Mouse (Mus musculus): ENCODE measurements around the gene Ankdd1a.

Ankdd1a gene

GRCm38 (mm10) chr9:65519807-65520504, at the start of gene Ankdd1a:
Gene Ankdd1a, minus strand, starts transcription at chr9:65520193.
- no peak for DNase-seq (ENCODE audit: low read depth)

DNA sequence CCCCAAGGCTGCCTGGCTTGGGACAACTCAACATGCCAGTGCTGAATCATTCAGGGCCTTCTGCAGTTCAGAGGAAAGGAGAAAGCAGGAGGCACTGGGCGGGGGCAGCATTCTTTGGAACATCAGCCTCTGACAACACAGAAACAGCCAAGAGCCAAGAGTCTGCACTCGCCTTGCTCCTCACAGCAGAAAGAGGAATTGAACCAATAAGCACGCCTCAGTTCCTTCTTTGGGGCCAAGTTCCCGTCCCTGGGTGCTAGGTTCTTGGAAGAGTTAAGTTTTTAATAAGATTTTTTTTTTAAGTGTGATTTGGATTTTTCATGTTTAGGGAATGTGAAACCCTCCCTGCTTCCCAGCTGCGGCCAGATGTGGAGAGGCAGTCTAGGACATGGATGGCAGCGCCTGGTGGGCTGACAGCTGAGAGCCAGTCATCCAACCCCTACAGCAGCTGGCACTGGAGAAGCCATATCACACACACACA, 49.5 kb upstream of the Ankdd1a start:
- no peak for DNase-seq (ENCODE audit: low read depth)

GRCm38 (mm10) chr9:65568787-65569186, 48.8 kb upstream of the Ankdd1a start:
- DNase-seq (ENCODE audit: low read depth): no peak

DNA sequence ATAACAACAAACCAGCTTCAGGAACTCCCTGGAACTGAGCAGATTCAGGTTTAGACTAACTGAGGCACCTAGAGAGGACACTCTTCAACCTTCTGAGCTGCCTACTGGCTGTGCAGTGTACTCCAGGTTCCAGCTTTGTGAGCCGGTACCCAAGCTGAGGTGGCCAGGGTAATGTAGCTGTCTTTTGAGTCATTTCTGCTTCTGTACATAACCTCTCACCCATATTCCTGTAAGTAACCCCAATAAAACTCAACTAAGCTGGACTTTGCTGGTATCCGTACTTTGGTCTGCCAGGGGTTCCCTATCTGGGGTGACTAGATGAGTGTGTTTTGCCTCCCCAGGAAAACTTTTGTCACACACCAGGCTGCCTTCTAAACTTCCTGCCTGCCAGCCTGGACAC, 44.7 kb upstream of the Ankdd1a start:
- DNase-seq (ENCODE audit: low read depth): no peak

- no peak for DNase-seq (ENCODE audit: low read depth)
Measured at GRCm38 (mm10) chr9:65563073-65563472, 43.1 kb upstream of the Ankdd1a start.

- no peak for DNase-seq (ENCODE audit: low read depth)
Measured at GRCm38 (mm10) chr9:65562081-65562506, 42.1 kb upstream of the Ankdd1a start.

DNA sequence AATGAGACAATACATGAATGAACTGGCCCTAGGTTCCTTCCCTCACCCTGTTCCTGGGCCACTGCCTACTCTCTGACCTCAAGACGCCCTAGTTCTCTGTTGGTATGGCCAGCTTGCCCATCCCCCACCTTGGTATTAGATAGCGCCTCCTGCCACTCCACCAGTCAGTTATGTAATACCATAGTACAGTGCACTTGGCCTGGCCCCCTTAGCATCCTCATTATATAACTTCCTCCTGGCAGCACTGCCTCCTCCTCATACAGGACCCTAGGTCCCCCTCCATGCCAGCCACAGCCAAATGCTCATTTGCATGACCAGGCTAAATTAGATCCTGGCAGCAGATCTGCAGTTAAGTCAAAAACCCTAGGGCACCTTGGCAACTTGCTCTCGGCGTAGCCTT, 41.0 kb upstream of the Ankdd1a start:
- DNase-seq (ENCODE audit: low read depth): no peak

DNA sequence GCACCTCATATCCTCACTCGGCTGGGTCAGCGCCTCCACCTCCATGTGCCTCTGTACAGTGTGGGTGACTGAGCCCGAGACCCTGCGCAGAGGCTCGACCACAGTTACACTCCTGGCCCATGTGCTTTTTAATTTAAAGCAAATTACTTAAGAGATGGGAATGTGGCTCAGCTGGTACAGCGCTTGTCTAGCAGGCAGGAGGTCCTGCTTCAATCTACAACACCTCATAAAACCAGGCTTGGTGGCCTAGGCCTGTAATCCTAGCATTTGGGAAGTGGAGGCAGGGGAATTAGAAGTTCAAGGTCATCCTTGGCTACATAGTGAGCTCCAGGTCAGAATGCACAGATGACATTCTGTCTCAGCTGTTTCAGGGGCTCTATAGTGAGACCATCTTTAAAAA, 38.8 kb upstream of the Ankdd1a start:
- DNase-seq (ENCODE audit: low read depth): no peak

GRCm38 (mm10) chr9:65556979-65557378, 37.0 kb upstream of the Ankdd1a start:
- DNase-seq (ENCODE audit: low read depth): no peak

GRCm38 (mm10) chr9:65556349-65556748, 36.4 kb upstream of the Ankdd1a start:
- no peak for DNase-seq (ENCODE audit: low read depth)

DNA sequence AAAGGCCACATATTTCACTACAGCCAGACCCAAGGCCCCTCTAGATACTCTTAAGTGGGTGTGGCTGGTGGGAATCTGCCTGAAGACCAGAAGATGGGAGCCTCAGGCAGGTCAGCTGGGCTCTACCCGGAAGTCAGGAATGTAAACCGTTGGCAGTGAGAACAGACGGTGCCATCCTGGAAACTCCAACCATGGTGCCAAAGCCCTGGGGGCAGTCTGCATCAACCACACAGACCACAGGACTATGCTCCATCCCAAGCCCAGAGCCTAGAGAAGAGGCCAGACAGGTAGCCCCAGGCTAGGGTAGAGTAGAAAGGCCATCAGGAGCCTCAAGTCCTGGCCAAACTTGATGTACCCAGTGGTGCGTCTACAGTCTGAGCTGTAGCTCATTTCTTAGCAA, 35.6 kb upstream of the Ankdd1a start:
- DNase-seq (ENCODE audit: low read depth): no peak

GRCm38 (mm10) chr9:65555001-65555405, 35.0 kb upstream of the Ankdd1a start:
- DNase-seq (ENCODE audit: low read depth): no peak

DNA sequence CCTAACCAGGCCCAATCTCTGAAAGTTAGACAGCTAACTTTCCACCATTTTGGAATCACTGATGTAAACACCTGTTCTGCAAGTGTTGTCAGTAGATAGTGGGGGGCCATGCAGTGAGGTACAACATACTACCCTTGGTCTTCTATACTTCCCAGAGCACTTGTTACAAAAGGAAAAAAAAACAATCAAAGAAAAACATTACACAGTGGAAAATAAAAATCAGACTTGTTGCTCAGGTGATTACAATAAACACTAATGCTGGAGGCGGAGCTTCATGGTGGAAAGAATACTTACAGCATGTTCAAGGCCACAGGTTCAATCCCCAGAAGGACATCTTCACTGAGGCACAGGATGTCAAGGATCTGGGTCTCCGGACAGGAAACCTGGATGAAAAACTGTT, 32.7 kb upstream of the Ankdd1a start:
- DNase-seq (ENCODE audit: low read depth): no peak

GRCm38 (mm10) chr9:65552141-65552540, 32.1 kb upstream of the Ankdd1a start:
- DNase-seq (ENCODE audit: low read depth): no peak

DNA sequence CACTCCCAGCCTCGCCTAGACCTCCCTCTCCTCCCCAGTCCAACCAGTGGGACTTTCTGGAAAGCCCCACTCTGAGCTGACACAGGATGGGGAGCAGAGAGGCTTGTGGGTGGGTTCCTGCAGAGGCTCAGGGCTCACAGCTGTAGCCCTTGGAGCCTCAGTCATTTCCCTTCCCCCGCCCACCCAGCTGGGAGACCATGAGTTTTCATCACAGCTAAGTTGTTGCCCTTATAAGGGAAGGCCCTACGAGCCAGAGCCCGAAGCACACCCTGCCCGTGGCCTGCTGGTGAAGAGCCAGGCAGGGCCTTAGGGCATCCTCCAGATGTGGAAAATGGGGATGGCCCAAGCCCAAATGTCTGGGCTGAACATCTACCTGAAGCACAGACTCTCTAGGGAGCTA, 31.0 kb upstream of the Ankdd1a start:
- DNase-seq (ENCODE audit: low read depth): no peak

DNA sequence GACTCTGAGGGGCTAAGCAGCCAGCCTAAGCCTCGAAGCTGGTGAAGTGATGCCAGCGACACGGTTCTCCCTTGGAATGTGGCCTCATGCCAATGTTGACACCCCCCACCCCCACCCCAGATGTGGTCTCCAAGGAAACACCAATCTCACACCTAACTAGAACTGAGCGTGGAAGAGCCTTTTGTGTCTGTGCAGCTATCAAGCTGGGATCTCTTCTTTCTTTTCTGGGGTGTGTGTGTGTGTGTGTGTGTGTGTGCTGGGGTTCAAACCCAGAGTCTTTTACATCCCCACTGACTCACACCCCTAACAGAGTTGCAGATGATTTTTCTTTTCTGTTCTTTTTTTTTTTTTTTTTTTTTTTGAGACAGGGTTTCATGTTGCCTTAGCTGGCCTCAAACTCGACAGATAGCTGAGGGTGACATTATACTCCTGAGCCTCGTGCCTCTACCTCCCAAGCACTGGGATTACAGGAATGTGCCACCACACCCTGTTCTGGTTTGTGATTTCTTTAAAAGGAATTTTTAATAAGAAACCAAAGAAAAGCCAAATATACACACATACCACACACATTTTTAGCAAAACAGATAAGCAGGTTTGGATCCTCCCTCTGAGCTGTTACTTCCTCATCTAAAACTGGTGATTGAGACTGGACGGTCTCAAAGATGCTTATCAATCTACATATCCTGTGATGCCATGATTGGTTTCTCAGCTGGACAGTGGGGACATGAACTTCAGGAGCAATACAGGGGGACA, 30.3 kb upstream of the Ankdd1a start:
- DNase-seq (ENCODE audit: low read depth): no peak

GRCm38 (mm10) chr9:65549643-65550042, 29.6 kb upstream of the Ankdd1a start:
- DNase-seq (ENCODE audit: low read depth): no peak

- DNase-seq (ENCODE audit: low read depth): no peak
Measured at GRCm38 (mm10) chr9:65549139-65549538, 29.1 kb upstream of the Ankdd1a start.

- no peak for DNase-seq (ENCODE audit: low read depth)
Measured at GRCm38 (mm10) chr9:65548311-65548710, 28.3 kb upstream of the Ankdd1a start.

DNA sequence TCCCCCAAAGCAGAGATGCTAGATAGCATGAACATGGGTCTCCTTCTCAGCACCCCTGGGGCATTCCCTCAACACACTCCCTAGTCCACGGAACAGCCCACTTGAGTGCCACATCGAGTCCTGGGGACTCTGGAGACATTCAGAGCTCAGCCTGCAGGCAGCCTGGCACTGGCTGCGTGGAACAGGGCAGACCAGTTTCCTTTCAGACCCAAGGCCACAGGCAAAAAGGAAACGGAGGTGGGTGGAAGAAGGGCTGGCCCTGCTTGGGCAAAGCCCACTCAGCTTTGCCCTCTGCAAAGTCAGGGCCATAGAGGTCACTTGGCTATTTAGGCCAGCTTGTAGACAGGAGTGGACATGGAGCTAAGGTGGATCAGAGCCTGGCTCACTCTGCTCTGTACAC, 27.9 kb upstream of the Ankdd1a start:
- no peak for DNase-seq (ENCODE audit: low read depth)

DNA sequence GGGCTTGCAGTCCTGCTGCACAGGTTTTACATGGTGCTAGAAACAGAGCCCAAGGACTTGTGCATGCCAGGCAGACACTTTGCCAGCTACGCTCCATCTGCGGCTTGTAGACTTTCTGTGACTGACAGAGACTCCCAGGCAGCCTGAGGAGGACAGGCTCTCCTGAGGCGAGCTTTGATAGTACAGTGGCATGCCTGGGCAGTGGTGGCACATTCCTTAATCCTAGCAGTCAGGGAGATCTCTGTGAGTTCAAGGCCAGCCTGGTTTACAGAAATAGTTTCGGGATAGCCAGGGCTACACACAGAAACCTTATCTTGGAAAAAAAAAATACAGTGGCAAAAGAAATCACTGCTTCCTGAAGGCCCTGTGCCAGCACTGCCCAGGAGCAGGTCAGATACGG, 27.1 kb upstream of the Ankdd1a start:
- no peak for DNase-seq (ENCODE audit: low read depth)

DNA sequence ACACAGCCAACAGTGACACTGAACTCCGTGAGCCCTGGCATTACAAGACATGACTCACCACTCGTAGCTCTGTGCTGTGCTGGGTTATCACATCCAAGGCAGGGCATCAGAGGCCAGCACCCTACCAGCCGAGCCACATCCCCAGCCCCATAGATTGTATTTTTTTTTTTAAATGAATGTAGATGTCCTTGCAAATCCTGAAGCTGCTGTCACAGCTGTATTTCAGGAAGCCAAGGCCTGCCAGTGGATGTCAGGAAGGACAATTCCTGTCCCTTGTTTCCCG, 26.4 kb upstream of the Ankdd1a start:
- DNase-seq (ENCODE audit: low read depth): no peak

- no peak for DNase-seq (ENCODE audit: low read depth)
Measured at GRCm38 (mm10) chr9:65545635-65546412, 25.8 kb upstream of the Ankdd1a start.

Data from c-Kit-positive CD71-negative TER-119-negative erythroid progenitor cells, embryonic 14.5 days (primary cell).